Mouse (Mus musculus): Measurements from ENCODE around the gene Efna3. TPM values are rescaled to one million over a fixed set of nuclear protein-coding genes. Genes with fewer than 3 reads are reported as not detected.

Efna3 gene
- polyA plus RNA-seq (2012; rRNA removed): 94.2 and 96.9 TPM in 2 replicates

GRCm38 (mm10) chr3:89322514-89323165 is at the start of gene Efna3:
Gene Efna3 (minus strand): TSS chr3:89322965.

GRCm38 (mm10) chr3:89365153-89365485 is 42.4 kb upstream of the Efna3 start, which contains the start of gene Dcst1:
Gene Dcst1 (minus strand): TSS chr3:89365253.

GRCm38 (mm10) chr3:89361675-89362074 is 38.9 kb upstream of the Efna3 start, which contains the start of gene Dcst2:
Gene Dcst2 (plus strand): TSS chr3:89361975.

DNA sequence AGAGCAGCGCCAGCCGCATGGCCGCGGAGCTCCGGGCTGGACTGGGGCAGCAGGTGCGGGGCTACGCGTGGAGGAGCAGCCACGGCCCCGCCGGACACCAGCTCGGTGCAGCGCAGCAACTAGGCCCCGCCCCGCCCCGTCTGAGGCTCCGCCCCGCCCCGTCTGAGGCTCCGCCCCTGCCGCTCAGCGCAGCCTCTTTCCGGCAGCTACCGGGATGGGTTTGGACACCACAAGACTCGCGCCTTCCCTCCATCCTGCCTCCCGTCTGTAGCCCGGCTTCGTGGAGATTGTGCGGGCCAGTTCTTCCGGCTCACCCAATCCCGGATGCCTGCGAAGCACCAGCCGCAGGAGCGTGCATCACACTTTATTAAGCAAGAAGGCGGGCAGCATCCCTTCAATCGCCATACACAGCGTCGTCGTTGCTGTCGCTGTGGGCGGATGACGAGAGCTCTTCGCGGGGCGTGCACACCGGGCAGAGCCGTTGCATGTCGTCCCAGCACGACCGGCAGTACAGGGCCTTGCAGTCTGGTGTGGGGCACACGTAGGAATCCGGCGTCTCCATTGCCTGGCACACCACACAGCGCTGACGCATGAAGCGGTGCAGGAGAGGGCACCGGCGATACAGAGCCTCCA is 27.2 kb upstream of the Efna3 start, which contains the start of gene Adam15:
Gene Adam15, minus strand, starts transcription at position 128 of the 633 bp plus-strand sequence.

DNA sequence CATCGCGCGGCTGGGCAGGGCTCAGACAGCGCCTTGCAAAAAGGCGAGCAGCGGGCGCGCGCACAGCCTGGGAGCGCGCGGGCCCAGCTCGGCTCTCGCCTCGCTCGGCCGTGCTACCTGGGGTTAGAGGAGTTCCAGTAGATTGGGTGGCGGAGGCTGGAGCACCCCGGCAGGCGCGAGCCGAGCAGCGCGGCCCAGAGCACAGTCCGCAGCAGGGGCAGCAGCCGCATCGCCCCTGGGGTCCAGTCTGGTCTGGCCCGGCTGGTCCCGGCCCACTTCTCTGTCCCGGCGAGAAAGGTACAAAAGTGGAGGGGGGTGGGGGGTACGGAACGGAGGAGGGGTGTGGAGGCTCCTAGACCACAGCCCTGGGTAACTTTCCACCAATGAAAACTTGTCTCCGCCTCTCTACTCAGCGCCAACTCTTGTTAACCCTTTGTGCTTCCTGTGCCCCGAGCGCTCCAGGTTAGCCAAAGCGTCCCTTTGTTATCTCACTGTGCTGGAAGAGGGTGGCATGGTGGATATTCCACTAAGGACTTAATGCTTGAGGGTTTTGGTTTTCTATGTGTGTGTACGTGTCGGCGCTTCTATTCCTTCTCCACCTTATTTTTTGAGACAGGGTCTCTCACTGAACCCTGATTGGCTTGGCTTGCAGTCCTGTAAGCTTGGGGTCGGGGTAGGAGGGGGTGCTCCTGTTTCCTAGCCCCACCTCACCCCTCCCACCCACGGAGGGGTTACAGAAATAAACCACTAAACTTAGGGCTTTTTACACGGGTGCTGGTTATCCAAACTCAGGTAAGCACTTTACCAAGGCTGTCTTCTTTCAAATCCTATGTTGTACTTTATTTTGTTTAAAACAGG is 15.2 kb upstream of the Efna3 start, which contains the start of gene Efna4:
Gene Efna4, minus strand, starts transcription at position 308 of the 858 bp plus-strand sequence.

DNA sequence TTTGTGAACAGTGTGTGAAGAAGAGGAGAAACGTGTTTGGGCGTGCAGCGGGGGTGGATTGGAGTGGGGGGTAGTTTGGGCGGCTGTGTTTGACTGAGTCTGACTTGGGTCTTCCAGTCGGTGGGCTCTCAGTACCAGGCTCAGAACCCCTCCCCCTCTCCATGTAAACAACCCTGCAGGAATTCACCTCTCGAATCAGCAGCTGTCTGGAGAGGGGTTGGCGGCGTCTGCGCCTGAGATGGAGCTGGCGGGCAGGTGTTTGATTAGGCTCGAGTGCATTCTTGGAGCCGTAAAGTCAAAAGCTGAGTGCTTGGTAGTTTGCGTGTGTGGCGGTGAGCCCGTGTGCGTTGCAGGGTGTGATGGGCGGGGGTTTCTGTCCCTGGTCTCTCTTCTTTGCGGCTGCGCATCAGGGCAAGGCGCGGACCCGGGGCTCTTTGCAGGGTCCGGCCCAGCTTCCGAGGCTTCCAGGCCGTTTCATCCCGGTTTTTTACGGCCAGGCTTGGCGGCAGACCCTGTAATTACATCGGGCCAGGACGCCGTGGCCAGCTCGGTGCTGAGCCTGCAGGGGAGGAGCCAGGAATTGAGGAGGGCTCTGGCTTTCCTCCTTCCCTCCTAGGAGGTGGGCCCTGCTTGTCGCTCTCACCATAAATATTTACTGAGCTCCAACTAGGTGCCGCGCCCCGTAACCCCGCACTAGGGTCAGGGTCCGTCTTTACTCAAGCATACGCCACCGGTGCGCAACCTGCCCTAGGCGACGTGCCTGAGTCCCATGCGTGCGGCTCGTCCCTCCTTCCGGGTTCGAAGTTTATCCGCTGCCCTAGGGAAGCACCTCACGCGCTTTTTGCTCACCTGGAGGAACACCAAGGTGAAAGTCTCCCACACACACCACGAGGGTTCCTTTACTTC is 41.9 kb downstream of the Efna3 start, which contains the start of gene Efna1:
Gene Efna1, minus strand, starts transcription at position 537 of the 906 bp plus-strand sequence.

GRCm38 (mm10) chr3:89270051-89270755 is 52.6 kb downstream of the Efna3 start, which contains the start of gene Slc50a1:
Gene Slc50a1 (minus strand): TSS chr3:89270570.

Other genes with a start within 250 kb of the Efna3 start
- gene Rusc1, start 229.7 kb downstream of the Efna3 start, polyA plus RNA-seq (2012; rRNA removed): 138 and 142 TPM in 2 replicates
- gene Gm43738, start 221.9 kb downstream of the Efna3 start, polyA plus RNA-seq (2012; rRNA removed): 0.07 TPM in 1 of 2 replicates, not detected in the other
- 301 and 321 TPM in 2 replicates for gene Fdps, start 221.0 kb downstream of the Efna3 start, polyA plus RNA-seq (2012; rRNA removed)
- gene Pklr, start 186.8 kb downstream of the Efna3 start, polyA plus RNA-seq (2012; rRNA removed): 0.15 and 0.17 TPM in 2 replicates
- gene Hcn3, start 162.8 kb downstream of the Efna3 start, polyA plus RNA-seq (2012; rRNA removed): 66.1 and 76.8 TPM in 2 replicates
- gene Clk2, start 158.2 kb downstream of the Efna3 start, polyA plus RNA-seq (2012; rRNA removed): 79.8 and 84.1 TPM in 2 replicates
- gene Scamp3, start 145.5 kb downstream of the Efna3 start, polyA plus RNA-seq (2012; rRNA removed): 116 and 120 TPM in 2 replicates
- 67.2 and 68.9 TPM in 2 replicates for gene Fam189b, start 139.8 kb downstream of the Efna3 start, polyA plus RNA-seq (2012; rRNA removed)
- gene Gba, start 120.0 kb downstream of the Efna3 start, polyA plus RNA-seq (2012; rRNA removed): 49.4 and 52.2 TPM in 2 replicates
- gene Thbs3, start 107.8 kb downstream of the Efna3 start, polyA plus RNA-seq (2012; rRNA removed): 223 and 225 TPM in 2 replicates
- gene Mtx1, start 95.9 kb downstream of the Efna3 start, polyA plus RNA-seq (2012; rRNA removed): 145 and 148 TPM in 2 replicates
- gene Muc1, start 93.9 kb downstream of the Efna3 start, polyA plus RNA-seq (2012; rRNA removed): 4.5 and 5.8 TPM in 2 replicates
- 101 TPM in 2 replicates for gene Krtcap2, start 77.0 kb downstream of the Efna3 start, polyA plus RNA-seq (2012; rRNA removed)
- 113 and 137 TPM in 2 replicates for gene Trim46, start 76.7 kb downstream of the Efna3 start, polyA plus RNA-seq (2012; rRNA removed)
- 140 and 171 TPM in 2 replicates for gene Dpm3, start 63.6 kb downstream of the Efna3 start, polyA plus RNA-seq (2012; rRNA removed)
- gene Slc50a1, start 52.4 kb downstream of the Efna3 start, polyA plus RNA-seq (2012; rRNA removed): 53.7 and 53.8 TPM in 2 replicates
- gene Efna1, start 41.8 kb downstream of the Efna3 start, polyA plus RNA-seq (2012; rRNA removed): 7.8 and 8.6 TPM in 2 replicates
- 12.3 and 13.4 TPM in 2 replicates for gene Efna4, start 15.1 kb upstream of the Efna3 start, polyA plus RNA-seq (2012; rRNA removed)
- gene Adam15, start 27.0 kb upstream of the Efna3 start, polyA plus RNA-seq (2012; rRNA removed): 103 and 104 TPM in 2 replicates
- gene Dcst2, start 39.0 kb upstream of the Efna3 start, polyA plus RNA-seq (2012; rRNA removed): 0.28 and 0.30 TPM in 2 replicates
- 0.07 and 0.17 TPM in 2 replicates for gene Dcst1, start 42.3 kb upstream of the Efna3 start, polyA plus RNA-seq (2012; rRNA removed)
- gene Zbtb7b, start 71.8 kb upstream of the Efna3 start, polyA plus RNA-seq (2012; rRNA removed): 3.4 and 3.7 TPM in 2 replicates
- gene Lenep, start 79.8 kb upstream of the Efna3 start, polyA plus RNA-seq (2012; rRNA removed): 3.1 and 3.7 TPM in 2 replicates
- 40.6 and 41.9 TPM in 2 replicates for gene Flad1, start 88.9 kb upstream of the Efna3 start, polyA plus RNA-seq (2012; rRNA removed)
- gene Cks1b, start 95.4 kb upstream of the Efna3 start, polyA plus RNA-seq (2012; rRNA removed): 57.5 and 61.0 TPM in 2 replicates
- gene Shc1, start 95.5 kb upstream of the Efna3 start, polyA plus RNA-seq (2012; rRNA removed): 19.4 and 22.6 TPM in 2 replicates
- gene Pygo2, start 107.2 kb upstream of the Efna3 start, polyA plus RNA-seq (2012; rRNA removed): 65.5 and 66.0 TPM in 2 replicates
- 10.4 and 13.0 TPM in 2 replicates for gene Pbxip1, start 113.7 kb upstream of the Efna3 start, polyA plus RNA-seq (2012; rRNA removed)
- gene Pmvk, start 131.6 kb upstream of the Efna3 start, polyA plus RNA-seq (2012; rRNA removed): 110 and 117 TPM in 2 replicates
- gene Kcnn3, start 197.2 kb upstream of the Efna3 start, polyA plus RNA-seq (2012; rRNA removed): 12.9 and 13.2 TPM in 2 replicates